Comparison of ENCODE assay signal across 12 mouse cellular contexts in the genomic region with DNA sequence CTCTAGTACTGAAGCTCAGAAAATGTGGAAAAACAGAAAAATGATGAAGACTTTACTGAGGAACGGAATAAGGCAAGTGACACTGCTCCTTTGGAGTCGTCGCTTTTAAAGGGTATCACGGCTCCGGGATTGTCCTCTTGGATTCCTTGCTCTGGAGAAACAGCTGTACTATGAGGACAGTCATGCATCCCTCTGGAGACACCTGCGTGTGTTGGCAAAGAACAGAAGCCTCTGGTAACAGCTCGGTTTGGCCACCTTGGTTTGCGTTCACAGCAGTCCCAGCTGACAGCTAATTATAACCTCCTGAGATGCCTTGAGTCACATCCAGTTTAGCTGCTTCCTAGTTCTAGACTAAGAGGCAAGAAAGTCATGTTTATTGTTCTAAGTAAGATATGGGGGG.
"Had no signal": no experiment of that assay in that cellular context is flagged by ENCODE, and none has a peak within 500 bp of the region (broad histone marks: within the 10 kb centered on the region; RNA-seq: fewer than 3 reads in every experiment).

No protein-coding gene starts in this region.

- DNase-seq: retina, postnatal 1 day; right cerebral cortex, adult 18-20 months; right cerebral cortex, postnatal 14 days; right cerebral cortex, postnatal 25 days; right cerebral cortex, postnatal 4 days; spleen, adult 18-20 months; thymus, adult 18-20 months; thymus, adult 2 months; thymus, postnatal 14 days; thymus, postnatal 25 days; thymus, postnatal 36 days; thymus, postnatal 4 days had no signal
